In genomic region chr7:43944727-43945264, GRCm38 (mm10) we compare ENCODE assay signal across 27 mouse cellular contexts. TPM values are rescaled to one million over a fixed set of nuclear protein-coding genes. Genes with fewer than 3 reads are reported as not detected.
DNase-seq lines count a peak whose midpoint lies in the region; TF ChIP-seq lines count a peak whose summit lies in the region.
"Had no signal": no experiment of that assay in that cellular context is flagged by ENCODE, and none has a peak within 500 bp of the region (broad histone marks: within the 10 kb centered on the region; RNA-seq: fewer than 3 reads in every experiment).

No protein-coding gene starts in this region.

- H3K79me2 ChIP-seq in heart, adult 2 months (replicated peaks; ENCODE audit: control insufficient read depth, insufficient read depth, low read length), result no peaks in the 10 kb centered on the region

- H3K27me3 ChIP-seq in heart, embryonic 10.5 days (ENCODE audit: insufficient read depth, poor library complexity, severe bottlenecking), result no peaks in the 10 kb centered on the region
- H3K27me3 ChIP-seq in heart, adult 2 months (ENCODE audit: control insufficient read depth, insufficient read depth, low read length), result no peaks in the 10 kb centered on the region
- no peaks in the 10 kb centered on the region for H3K27me3 ChIP-seq in testis, adult 2 months (ENCODE audit: control insufficient read depth, insufficient read depth, low read length)
- H3K27me3 ChIP-seq: embryonic facial prominence, embryonic 12.5 days; forebrain, embryonic 13.5 days; forebrain, embryonic 15.5 days; Patski had no signal

- H3K4me1 ChIP-seq in heart, embryonic 10.5 days, result no peaks in the 10 kb centered on the region
- no peaks in the 10 kb centered on the region for H3K4me1 ChIP-seq in heart, adult 2 months (ENCODE audit: control insufficient read depth, insufficient read depth, low read length)
- H3K4me1 ChIP-seq in testis, adult 2 months (ENCODE audit: control insufficient read depth, insufficient read depth, low read length), result no peaks in the 10 kb centered on the region
- H3K4me1 ChIP-seq: embryonic facial prominence, embryonic 10.5 days; embryonic facial prominence, embryonic 12.5 days; forebrain, embryonic 13.5 days; forebrain, embryonic 15.5 days had no signal

- no peak overlapping the region for H3K9ac ChIP-seq in heart, adult 2 months (ENCODE audit: low read depth, low read length)
- H3K9ac ChIP-seq: embryonic facial prominence, embryonic 12.5 days; forebrain, embryonic 13.5 days; forebrain, embryonic 15.5 days had no signal

- DNase-seq in heart, embryonic 10.5 days (ENCODE audit: low spot score), result peak; percentile 64
- no peak for DNase-seq in heart, adult 2 months
- DNase-seq in testis, postnatal 10 days (ENCODE audit: low spot score), result no peak
- no peak for DNase-seq in kidney, postnatal 36 days
- DNase-seq: adrenal gland, adult 8-10 months; adrenal gland, postnatal 14 days; adrenal gland, postnatal 36 days; B cell, adult 2 months; cerebellum, adult 11-12 months; cerebellum, adult 2 months; cerebellum, adult 9-10 months; cerebellum, postnatal 10 days; cerebellum, postnatal 25 days had no signal

- 81% methylated on average over 3 of the region's 3 CpGs for WGBS in heart, embryonic 10.5 days
- WGBS in heart, adult 2 months, result 67% methylated on average over 3 of the region's 3 CpGs

- intact Hi-C loops in heart, adult 2 months (cut with DNase I), result no loop called here

- no peak overlapping the region for H3K27ac ChIP-seq in heart, embryonic 10.5 days
- no peak overlapping the region for H3K27ac ChIP-seq in heart, adult 2 months
- peak overlapping the region; percentile 30; the same call in 1 of the 2 replicates for H3K27ac ChIP-seq in testis, adult 2 months (ENCODE audit: control insufficient read depth, insufficient read depth, low read depth, low read length)
- H3K27ac ChIP-seq: embryonic facial prominence, embryonic 10.5 days; embryonic facial prominence, embryonic 12.5 days; forebrain, embryonic 13.5 days; forebrain, embryonic 15.5 days had no signal

- no peak for TF ChIP-seq EP300 in heart, adult 2 months (IDR thresholded peaks at IDR 0.05; ENCODE audit: insufficient read depth, low read depth, low read length)

- no peak for TF ChIP-seq POLR2A in heart, adult 2 months (IDR thresholded peaks at IDR 0.05; ENCODE audit: insufficient read depth, low read depth, low read length)
- peak; percentile 81; the same call in 1 of the 2 replicates for TF ChIP-seq POLR2A in testis, adult 2 months (IDR thresholded peaks at IDR 0.05; ENCODE audit: control insufficient read depth, low read depth, low read length)

- no peaks in the 10 kb centered on the region for H3K9me3 ChIP-seq in heart, embryonic 10.5 days
- H3K9me3 ChIP-seq: embryonic facial prominence, embryonic 10.5 days; embryonic facial prominence, embryonic 12.5 days; forebrain, embryonic 13.5 days; forebrain, embryonic 15.5 days; G1E had no signal

- no peak overlapping the region for H3K4me3 ChIP-seq in heart, embryonic 10.5 days
- H3K4me3 ChIP-seq in heart, adult 2 months, result no peak overlapping the region
- H3K4me3 ChIP-seq in testis, adult 2 months (ENCODE audit: control insufficient read depth, low read depth, low read length), result peak overlapping the region; percentile 73
- H3K4me3 ChIP-seq: embryonic facial prominence, embryonic 10.5 days; embryonic facial prominence, embryonic 12.5 days; forebrain, embryonic 13.5 days; forebrain, embryonic 15.5 days had no signal

- no peaks in the 10 kb centered on the region for H3K36me3 ChIP-seq in heart, embryonic 10.5 days
- no peaks in the 10 kb centered on the region for H3K36me3 ChIP-seq in heart, adult 2 months (ENCODE audit: control insufficient read depth, insufficient read depth, low read length)
- no peaks in the 10 kb centered on the region for H3K36me3 ChIP-seq in testis, adult 2 months (ENCODE audit: control insufficient read depth, insufficient read depth, low read length)
- H3K36me3 ChIP-seq: embryonic facial prominence, embryonic 10.5 days; embryonic facial prominence, embryonic 12.5 days; forebrain, embryonic 15.5 days; G1E had no signal

- no peak for TF ChIP-seq CTCF in heart, adult 2 months (IDR thresholded peaks at IDR 0.05)
- TF ChIP-seq CTCF in testis, adult 2 months (IDR thresholded peaks at IDR 0.05; ENCODE audit: control insufficient read depth, insufficient read depth, insufficient replicate concordance, low read depth, low read length), result no peak

RNA-seq across cellular contexts. Expression of gene Klk1b8, which starts 5.7 kb away (rescaled TPM):
- polyA plus RNA-seq in heart, embryonic 10.5 days (2016; fragmentation: Nextera tagmentation; extraction: Ambion mirVana), result not detected in 2 replicates
- not detected for total RNA-seq in heart, adult 2 months (2021)
- not detected in 2 replicates for polyA plus RNA-seq in heart, adult 2 months (2012; rRNA removed)
- polyA plus RNA-seq in testis, adult 2 months (2012; rRNA removed), result 93.8 and 107 TPM in 2 replicates
- total RNA-seq: adrenal gland, adult 18-20 months; adrenal gland, adult 8-10 months; adrenal gland, postnatal 14 days; adrenal gland, postnatal 36 days; CH12.LX; G1E had no signal
- polyA plus RNA-seq: activated CD4-positive, CD25-positive, alpha-beta regulatory T cell, adult 4 months; CD4-positive, CD25-positive, alpha-beta regulatory T cell, adult 4 months; cerebellum, adult 2 months; cortical plate, adult 2 months; embryonic facial prominence, embryonic 10.5 days; embryonic facial prominence, embryonic 12.5 days; embryonic facial prominence, embryonic 14.5 days; forebrain, embryonic 11.5 days; forebrain, embryonic 13.5 days; forebrain, embryonic 15.5 days; G1E; Patski had no signal

RNA-seq across cellular contexts. Expression of gene Klk15, which starts 11.3 kb away (rescaled TPM):
- polyA plus RNA-seq in heart, embryonic 10.5 days (2016; fragmentation: Nextera tagmentation; extraction: Ambion mirVana), result not detected in 2 replicates
- not detected for total RNA-seq in heart, adult 2 months (2021)
- polyA plus RNA-seq in heart, adult 2 months (2012; rRNA removed), result not detected in 2 replicates
- 0.91 and 1.4 TPM in 2 replicates for polyA plus RNA-seq in testis, adult 2 months (2012; rRNA removed)
- total RNA-seq: adrenal gland, adult 18-20 months; adrenal gland, adult 8-10 months; adrenal gland, postnatal 14 days; adrenal gland, postnatal 36 days; CH12.LX; G1E had no signal
- polyA plus RNA-seq: activated CD4-positive, CD25-positive, alpha-beta regulatory T cell, adult 4 months; CD4-positive, CD25-positive, alpha-beta regulatory T cell, adult 4 months; cerebellum, adult 2 months; cortical plate, adult 2 months; embryonic facial prominence, embryonic 10.5 days; embryonic facial prominence, embryonic 12.5 days; embryonic facial prominence, embryonic 14.5 days; forebrain, embryonic 11.5 days; forebrain, embryonic 13.5 days; forebrain, embryonic 15.5 days; G1E; Patski had no signal

RNA-seq across cellular contexts. Expression of gene Klk1b1, which starts 21.8 kb away (rescaled TPM):
- not detected in 2 replicates for polyA plus RNA-seq in heart, embryonic 10.5 days (2016; fragmentation: Nextera tagmentation; extraction: Ambion mirVana)
- not detected for total RNA-seq in heart, adult 2 months (2021)
- not detected in 2 replicates for polyA plus RNA-seq in heart, adult 2 months (2012; rRNA removed)
- polyA plus RNA-seq in testis, adult 2 months (2012; rRNA removed), result 1.1 and 2.1 TPM in 2 replicates
- total RNA-seq: adrenal gland, adult 18-20 months; adrenal gland, adult 8-10 months; adrenal gland, postnatal 14 days; adrenal gland, postnatal 36 days; CH12.LX; G1E had no signal
- polyA plus RNA-seq: activated CD4-positive, CD25-positive, alpha-beta regulatory T cell, adult 4 months; CD4-positive, CD25-positive, alpha-beta regulatory T cell, adult 4 months; cerebellum, adult 2 months; cortical plate, adult 2 months; embryonic facial prominence, embryonic 10.5 days; embryonic facial prominence, embryonic 12.5 days; embryonic facial prominence, embryonic 14.5 days; forebrain, embryonic 11.5 days; forebrain, embryonic 13.5 days; forebrain, embryonic 15.5 days; G1E; Patski had no signal

RNA-seq across cellular contexts. Expression of gene Klk1b9, which starts 31.1 kb away (rescaled TPM):
- not detected in 2 replicates for polyA plus RNA-seq in heart, embryonic 10.5 days (2016; fragmentation: Nextera tagmentation; extraction: Ambion mirVana)
- total RNA-seq in heart, adult 2 months (2021), result not detected
- polyA plus RNA-seq in heart, adult 2 months (2012; rRNA removed), result not detected in 2 replicates
- polyA plus RNA-seq in testis, adult 2 months (2012; rRNA removed), result 13.8 and 14.9 TPM in 2 replicates
- total RNA-seq: adrenal gland, adult 18-20 months; adrenal gland, postnatal 14 days; adrenal gland, postnatal 36 days; CH12.LX; G1E had no signal
- polyA plus RNA-seq: activated CD4-positive, CD25-positive, alpha-beta regulatory T cell, adult 4 months; CD4-positive, CD25-positive, alpha-beta regulatory T cell, adult 4 months; cortical plate, adult 2 months; embryonic facial prominence, embryonic 10.5 days; embryonic facial prominence, embryonic 12.5 days; embryonic facial prominence, embryonic 14.5 days; forebrain, embryonic 11.5 days; forebrain, embryonic 13.5 days; forebrain, embryonic 15.5 days; G1E; Patski had no signal

RNA-seq across cellular contexts. Expression of gene Klk1b11, which starts 50.9 kb away (rescaled TPM):
- not detected in 2 replicates for polyA plus RNA-seq in heart, embryonic 10.5 days (2016; fragmentation: Nextera tagmentation; extraction: Ambion mirVana)
- not detected for total RNA-seq in heart, adult 2 months (2021)
- not detected in 2 replicates for polyA plus RNA-seq in heart, adult 2 months (2012; rRNA removed)
- polyA plus RNA-seq in testis, adult 2 months (2012; rRNA removed), result not detected in 2 replicates
- total RNA-seq: adrenal gland, adult 18-20 months; adrenal gland, adult 8-10 months; adrenal gland, postnatal 14 days; adrenal gland, postnatal 36 days; CH12.LX; G1E had no signal
- polyA plus RNA-seq: activated CD4-positive, CD25-positive, alpha-beta regulatory T cell, adult 4 months; CD4-positive, CD25-positive, alpha-beta regulatory T cell, adult 4 months; cerebellum, adult 2 months; cortical plate, adult 2 months; embryonic facial prominence, embryonic 10.5 days; embryonic facial prominence, embryonic 12.5 days; embryonic facial prominence, embryonic 14.5 days; forebrain, embryonic 11.5 days; forebrain, embryonic 13.5 days; forebrain, embryonic 15.5 days; G1E; Patski had no signal

Comparison
In these comparisons a context has a peak if more than half of its experiments do, and no peak if none do; other contexts are left out.
1. RNA of gene Klk1b8, which starts 5.7 kb away (polyA plus RNA-seq): 93.8 to 107 TPM in testis, adult 2 months; not detected in heart, embryonic 10.5 days and not detected in heart, adult 2 months; every median in the first group is over 10 times any median in the second.